Mouse (Mus musculus) A20 (cell line): Measurements from ENCODE around the gene Olfr1042.
"Not testable (repeated sequence)": the region's sequence is repeated elsewhere in the genome, so short reads cannot be mapped to it uniquely, and the experiment has no call there.

Experiments used
- DNase-seq: peaks from one replicate; pipeline ENCODE4 v3.0.0-alpha.2; 2011; ENCODE audit warnings: low read depth, low spot score

Gene Olfr1042

GRCm38 (mm10) chr2:86161738-86162137, at the start of gene Olfr1042:
Olfr1042 (minus strand) TSS chr2:86161838.
- no peak for DNase-seq

DNA sequence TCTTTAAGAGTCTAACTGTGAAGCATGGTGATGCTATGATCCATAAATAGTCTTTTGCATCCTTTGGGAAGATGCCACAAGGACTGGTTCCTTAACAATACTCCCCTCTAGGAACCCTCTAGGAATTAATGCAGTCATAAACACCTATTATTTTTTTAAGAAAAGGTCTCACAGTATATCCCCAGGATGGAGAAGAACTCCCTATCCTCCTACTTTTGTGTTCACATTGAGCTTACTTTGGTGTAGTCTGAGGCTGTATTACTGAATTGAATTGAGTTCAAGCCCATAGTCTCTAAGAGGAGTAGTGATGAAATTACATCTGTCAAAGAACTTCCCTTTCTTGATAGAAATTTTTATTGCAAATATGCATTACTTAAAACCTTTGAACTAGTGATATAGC, 41.3 kb upstream of the Olfr1042 start, which contains the start of gene Olfr1045:
Olfr1045 (minus strand) TSS at position 101 of the 400 bp plus-strand sequence.
- DNase-seq, result no peak

GRCm38 (mm10) chr2:86195863-86196262, 34.2 kb upstream of the Olfr1042 start:
- no peak for DNase-seq

DNA sequence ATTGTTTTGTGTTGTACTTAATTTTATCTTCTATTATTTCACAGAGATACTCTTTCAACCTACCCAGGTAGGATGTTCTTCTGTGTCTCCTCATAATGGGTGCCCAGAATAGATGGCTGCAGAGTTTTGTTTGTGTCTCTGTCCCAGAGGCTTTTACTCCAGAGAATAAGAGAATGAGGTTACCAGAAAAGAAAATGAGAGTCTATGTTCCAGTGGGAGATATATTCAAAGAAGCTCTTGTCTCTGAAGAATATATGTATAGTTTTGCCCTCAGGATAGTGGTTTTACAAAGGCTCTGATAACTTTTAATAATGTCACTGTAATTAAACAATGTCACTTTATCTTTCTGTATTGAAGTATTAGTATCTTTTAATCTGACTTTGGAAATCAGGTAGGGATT, 23.9 kb upstream of the Olfr1042 start, which contains the start of gene Olfr52:
Olfr52 (minus strand) TSS at position 101 of the 400 bp plus-strand sequence.
- DNase-seq, result no peak

GRCm38 (mm10) chr2:86179950-86180349, 18.3 kb upstream of the Olfr1042 start:
- no peak for DNase-seq

DNA sequence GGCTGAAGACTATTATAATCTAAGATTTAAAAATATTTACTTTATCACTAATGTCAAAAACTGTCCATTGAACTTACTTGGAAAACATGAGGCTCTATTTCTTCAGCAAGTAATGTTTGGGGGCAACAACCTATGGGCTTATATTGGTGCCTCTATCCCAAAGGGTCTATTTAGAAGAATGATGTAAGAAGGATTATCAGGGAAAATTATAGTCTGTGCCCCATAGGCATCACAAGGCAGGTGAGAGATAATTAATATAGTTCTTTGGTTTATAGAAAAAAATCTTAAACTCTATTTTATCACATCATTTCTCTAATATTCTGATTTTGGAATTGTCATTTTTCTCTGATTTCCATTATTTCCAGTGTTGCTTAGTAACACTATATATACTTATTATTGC, 16.1 kb upstream of the Olfr1042 start, which contains the start of gene Olfr1044:
Olfr1044 (minus strand) TSS at position 101 of the 400 bp plus-strand sequence.
- no peak for DNase-seq

DNA sequence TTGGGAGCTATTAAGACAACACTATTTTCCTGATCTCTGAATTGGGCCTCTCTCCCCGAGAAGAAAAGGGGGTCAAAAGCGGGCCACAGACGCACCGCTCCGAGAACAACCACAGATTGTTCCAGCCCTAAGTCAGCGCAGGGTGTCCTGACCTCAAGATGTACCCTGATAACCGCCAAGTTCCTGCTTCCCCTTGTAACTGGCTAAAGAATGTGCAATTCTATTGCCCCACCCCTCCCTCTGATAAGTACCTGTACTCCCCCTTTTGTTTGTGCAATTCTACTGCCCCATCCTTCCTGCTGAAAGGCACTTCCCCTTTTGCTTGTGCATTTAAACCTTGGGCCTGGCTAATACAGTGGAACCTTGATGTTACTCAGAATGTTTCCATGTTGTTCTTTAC, 13.8 kb upstream of the Olfr1042 start:
- DNase-seq, result not testable (repeated sequence)

GRCm38 (mm10) chr2:86167422-86167821, 5.8 kb upstream of the Olfr1042 start, which contains the start of gene Olfr1043:
Olfr1043 (minus strand) TSS chr2:86167522.
- no peak for DNase-seq

DNA sequence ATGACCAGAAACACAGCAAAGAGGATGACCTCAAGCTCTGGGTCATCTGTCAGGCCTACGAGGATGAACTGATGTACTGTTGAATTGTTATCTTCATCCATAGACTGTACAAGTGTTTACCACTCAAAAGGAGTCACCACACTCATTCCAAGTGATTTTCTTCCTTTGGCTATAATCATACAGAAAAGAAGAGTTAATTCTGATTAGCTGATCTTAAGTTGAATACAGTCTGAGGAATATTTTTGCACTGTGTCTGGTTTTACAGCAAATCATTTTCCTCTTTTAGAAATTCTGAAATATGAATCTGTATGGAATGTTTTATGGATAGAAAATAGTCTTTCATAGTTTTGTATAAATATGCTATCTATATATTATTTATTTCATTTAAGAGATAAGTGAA, 15.0 kb downstream of the Olfr1042 start, which contains the start of gene Olfr1040:
Olfr1040 (minus strand) TSS at position 101 of the 400 bp plus-strand sequence.
- DNase-seq, result no peak

- no peak for DNase-seq
These were observed 25.8 kb downstream of the Olfr1042 start, which contains the start of gene Olfr1039 for GRCm38 (mm10) chr2:86135828-86136227. Olfr1039 (minus strand) TSS chr2:86135928.
